ENCODE assay signal across 9 mouse cellular contexts in genomic region chr7:96983660-96984347, GRCm38 (mm10). TPM values are rescaled to one million over a fixed set of nuclear protein-coding genes. Genes with fewer than 3 reads are reported as not detected.
DNase-seq lines count a peak whose midpoint lies in the region; ATAC-seq and TF ChIP-seq lines count a peak whose summit lies in the region.
"Had no signal": no experiment of that assay in that cellular context is flagged by ENCODE, and none has a peak within 500 bp of the region (broad histone marks: within the 10 kb centered on the region; RNA-seq: fewer than 3 reads in every experiment).

No protein-coding gene starts in this region.

- no peaks in the 10 kb centered on the region for H3K27me3 ChIP-seq in heart, embryonic 14.5 days (ENCODE audit: control insufficient read depth, insufficient read depth, low read length)
- H3K27me3 ChIP-seq in stomach, embryonic 16.5 days (ENCODE audit: control insufficient read depth, insufficient read depth, low read length): no peaks in the 10 kb centered on the region

- ATAC-seq in heart, embryonic 14.5 days (ENCODE audit: insufficient number of reproducible peaks, insufficient read depth, low FRiP score, low read depth): no peak; the same call in 1 of the 2 replicates
- 0 out of 2 replicates have a peak, but pooled peaks have one; percentile 57 for ATAC-seq in stomach, embryonic 16.5 days (ENCODE audit: insufficient read depth, low FRiP score)
- no peak for ATAC-seq in cerebellum, adult (ENCODE audit: insufficient number of reproducible peaks, low FRiP score, low TSS enrichment)

- DNase-seq in cerebellum, adult 9-11 months: peak; percentile 10
- no peak for DNase-seq in cerebellum, adult 11-12 months
- peak; percentile 32 for DNase-seq in 416B (ENCODE audit: low read depth)
- peak; percentile 24 for DNase-seq in lung, adult 2 months
- no peak for DNase-seq in urinary bladder, postnatal 25 days (ENCODE audit: low spot score)

- WGBS in heart, embryonic 14.5 days: 40% methylated on average over 7 of the region's 7 CpGs
- WGBS in lung, adult 2 months: 25% methylated on average over 7 of the region's 7 CpGs
- 41% methylated on average over 7 of the region's 7 CpGs for WGBS in stomach, embryonic 16.5 days

- H3K36me3 ChIP-seq in heart, embryonic 14.5 days (ENCODE audit: control insufficient read depth, insufficient read depth, low read length): no peaks in the 10 kb centered on the region; the same call in 1 of the 2 replicates
- no peaks in the 10 kb centered on the region for H3K36me3 ChIP-seq in stomach, embryonic 16.5 days (ENCODE audit: control insufficient read depth, insufficient read depth, low read length)

- peak overlapping the region; percentile 11; the same call in 1 of the 2 replicates for H3K4me2 ChIP-seq in heart, embryonic 14.5 days (ENCODE audit: low read length)
- H3K4me2 ChIP-seq in stomach, embryonic 16.5 days (ENCODE audit: low read depth, low read length): no peak overlapping the region

- no peak overlapping the region for H3K4me3 ChIP-seq in heart, embryonic 14.5 days (ENCODE audit: control insufficient read depth in 1 of 2, insufficient read depth in 1 of 2, low read depth in 1 of 2, low read length in 2 of 2)
- no peak overlapping the region for H3K4me3 ChIP-seq in lung, adult 2 months (replicated peaks; ENCODE audit: extremely low read depth, low read depth, low read length)
- no peak overlapping the region for H3K4me3 ChIP-seq in stomach, embryonic 16.5 days (replicated peaks; ENCODE audit: low read length)
- H3K4me3 ChIP-seq: myocyte had no signal

- peaks cover 15 to 38% of the 10 kb centered on the region in 2 experiments for H3K4me1 ChIP-seq in heart, embryonic 14.5 days (ENCODE audit: control insufficient read depth in 2 of 2, insufficient read depth in 2 of 2, low read length in 2 of 2)
- H3K4me1 ChIP-seq in lung, adult 2 months (ENCODE audit: control insufficient read depth, insufficient read depth, low read length): peaks cover 14% of the 10 kb centered on the region
- peaks cover 20% of the 10 kb centered on the region for H3K4me1 ChIP-seq in stomach, embryonic 16.5 days (ENCODE audit: control insufficient read depth, insufficient read depth, low read length)

- no peaks in the 10 kb centered on the region for H3K9me3 ChIP-seq in heart, embryonic 14.5 days (ENCODE audit: control insufficient read depth, low read length)
- no peaks in the 10 kb centered on the region for H3K9me3 ChIP-seq in stomach, embryonic 16.5 days (replicated peaks; ENCODE audit: control insufficient read depth, low read length)

- no peak for TF ChIP-seq CTCF in lung, adult 2 months (IDR thresholded peaks at IDR 0.05; ENCODE audit: insufficient read depth, low read length)

- peak overlapping the region; percentile 49; the same call in 1 of the 2 replicates for H3K9ac ChIP-seq in heart, embryonic 14.5 days (ENCODE audit: low read length)
- H3K9ac ChIP-seq in stomach, embryonic 16.5 days (ENCODE audit: low read length): no peak overlapping the region

- H3K27ac ChIP-seq in heart, embryonic 14.5 days (replicated peaks in 1 of 2; ENCODE audit: control insufficient read depth in 1 of 2, insufficient read depth in 1 of 2, low read depth in 2 of 2, low read length in 2 of 2): peak overlapping the region; percentile 70 to 71
- H3K27ac ChIP-seq in stomach, embryonic 16.5 days (ENCODE audit: low read length): peak overlapping the region; percentile 65

- TF ChIP-seq POLR2A in lung, adult 2 months (IDR thresholded peaks at IDR 0.05; ENCODE audit: borderline replicate concordance, extremely low read depth, low read depth, low read length): no peak

RNA-seq across cellular contexts. Expression of gene Nars2, which starts 32.5 kb away (rescaled TPM):
- 16.3 and 17.5 TPM in 2 replicates for polyA plus RNA-seq in heart, embryonic 14.5 days (2014; fragmentation: Nextera tagmentation; extraction: Ambion mirVana)
- polyA plus RNA-seq in lung, adult 2 months (2012; rRNA removed): 1.5 and 2.2 TPM in 2 replicates
- 22.9 and 23.7 TPM in 2 replicates for polyA plus RNA-seq in stomach, embryonic 16.5 days (2015; fragmentation: Nextera tagmentation; extraction: Ambion mirVana)

Comparison
In these comparisons a context has a peak if more than half of its experiments do, and no peak if none do; other contexts are left out.
1. DNase-seq: peak in cerebellum, adult 9-11 months (single experiment), 416B (single experiment) and lung, adult 2 months (single experiment); none in cerebellum, adult 11-12 months (single experiment) and urinary bladder, postnatal 25 days (single experiment).